27 mouse cellular contexts compared by ENCODE assay signal in the genomic region with DNA sequence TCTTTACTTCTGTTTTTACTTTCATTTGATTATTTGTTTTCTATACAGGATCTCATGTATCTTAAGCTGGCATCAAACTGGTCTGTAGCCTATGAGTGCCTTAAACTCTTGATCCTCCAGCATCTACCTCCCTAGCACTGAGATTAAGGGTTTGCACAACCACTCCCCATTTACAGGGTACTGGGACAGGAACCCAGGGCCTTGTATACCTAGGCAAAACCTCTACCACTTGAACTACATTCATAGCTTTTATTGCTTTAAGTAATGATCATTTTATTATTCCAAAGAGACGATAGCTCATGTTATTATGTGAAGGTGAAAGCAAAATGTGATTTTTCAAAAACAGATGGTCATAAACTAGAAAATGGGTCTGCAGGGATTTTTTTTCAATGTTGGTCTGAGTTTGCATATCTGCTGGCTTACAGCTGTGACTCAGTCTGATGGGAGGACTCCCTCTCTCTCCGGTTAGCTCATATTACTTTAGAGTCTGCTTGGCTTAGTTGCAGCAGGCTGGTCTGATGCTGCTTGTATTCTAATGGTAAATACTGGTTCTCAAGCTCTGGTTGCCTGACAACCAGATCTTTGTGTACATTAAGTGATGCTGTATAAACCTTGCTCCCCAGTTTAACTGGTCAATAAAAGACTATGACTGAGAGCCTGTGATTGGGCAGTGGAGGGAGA.
A peak's percentile ranks its signal among the peaks of the same experiment; 100 is the strongest.
DNase-seq lines count a peak whose midpoint lies in the region; ATAC-seq lines count a peak whose summit lies in the region.
"Had no signal": no experiment of that assay in that cellular context is flagged by ENCODE, and none has a peak within 500 bp of the region (broad histone marks: within the 10 kb centered on the region; RNA-seq: fewer than 3 reads in every experiment).

No protein-coding gene starts in this region.

- intact Hi-C loops in left cerebral cortex, postnatal 4 days (cut with DNase I) = no loop called here

- no peaks in the 10 kb centered on the region for H3K9me3 ChIP-seq in limb, embryonic 11.5 days (ENCODE audit: control insufficient read depth, low read length)
- no peaks in the 10 kb centered on the region for H3K9me3 ChIP-seq in limb, embryonic 10.5 days (replicated peaks)
- no peaks in the 10 kb centered on the region for H3K9me3 ChIP-seq in limb, embryonic 12.5 days
- H3K9me3 ChIP-seq in limb, embryonic 15.5 days = no peaks in the 10 kb centered on the region
- H3K9me3 ChIP-seq in forebrain, embryonic 15.5 days = no peaks in the 10 kb centered on the region
- H3K9me3 ChIP-seq: embryonic facial prominence, embryonic 10.5 days; embryonic facial prominence, embryonic 13.5 days; forebrain, embryonic 12.5 days; heart, embryonic 15.5 days; hindbrain, embryonic 10.5 days; hindbrain, embryonic 13.5 days had no signal

- H3K36me3 ChIP-seq in limb, embryonic 11.5 days (ENCODE audit: control insufficient read depth, insufficient read depth, low read length) = no peaks in the 10 kb centered on the region
- no peaks in the 10 kb centered on the region for H3K36me3 ChIP-seq in limb, embryonic 10.5 days
- no peaks in the 10 kb centered on the region for H3K36me3 ChIP-seq in limb, embryonic 12.5 days
- no peaks in the 10 kb centered on the region for H3K36me3 ChIP-seq in limb, embryonic 15.5 days
- no peaks in the 10 kb centered on the region for H3K36me3 ChIP-seq in forebrain, embryonic 15.5 days
- H3K36me3 ChIP-seq: embryonic facial prominence, embryonic 10.5 days; embryonic facial prominence, embryonic 13.5 days; forebrain, embryonic 12.5 days; heart, embryonic 12.5 days; heart, embryonic 15.5 days; hindbrain, embryonic 10.5 days; hindbrain, embryonic 13.5 days had no signal

- no peak overlapping the region for H3K9ac ChIP-seq in limb, embryonic 11.5 days (ENCODE audit: low read length)
- no peak overlapping the region for H3K9ac ChIP-seq in limb, embryonic 12.5 days (replicated peaks)
- H3K9ac ChIP-seq in limb, embryonic 15.5 days = no peak overlapping the region
- H3K9ac ChIP-seq in forebrain, embryonic 15.5 days (replicated peaks) = no peak overlapping the region
- H3K9ac ChIP-seq: embryonic facial prominence, embryonic 13.5 days; forebrain, embryonic 12.5 days; heart, embryonic 12.5 days; heart, embryonic 15.5 days; hindbrain, embryonic 13.5 days had no signal

- ATAC-seq in limb, embryonic 11.5 days (ENCODE audit: insufficient number of reproducible peaks, low FRiP score, low TSS enrichment, low read depth) = peak; percentile 67
- ATAC-seq in limb, embryonic 12.5 days (ENCODE audit: insufficient number of reproducible peaks, insufficient read depth, low FRiP score, low TSS enrichment, low read depth) = peak; percentile 85
- ATAC-seq in limb, embryonic 15.5 days (ENCODE audit: insufficient number of reproducible peaks, low FRiP score, low TSS enrichment, low read depth) = peak; percentile 44
- no peak for ATAC-seq in forebrain, embryonic 15.5 days (replicated peaks)
- ATAC-seq: CD4-positive, CD25-positive, alpha-beta regulatory T cell, adult 4 months; forebrain, embryonic 16.5 days; hindbrain, embryonic 16.5 days had no signal

- H3K27ac ChIP-seq in limb, embryonic 11.5 days (replicated peaks; ENCODE audit: low read depth, low read length) = no peak overlapping the region
- H3K27ac ChIP-seq in limb, embryonic 10.5 days = no peak overlapping the region
- 0 out of 2 replicates have a peak overlapping the region, but pooled peaks have one; percentile 13 for H3K27ac ChIP-seq in limb, embryonic 12.5 days
- H3K27ac ChIP-seq in limb, embryonic 15.5 days = no peak overlapping the region
- H3K27ac ChIP-seq in forebrain, embryonic 15.5 days (replicated peaks) = no peak overlapping the region
- H3K27ac ChIP-seq: embryonic facial prominence, embryonic 10.5 days; embryonic facial prominence, embryonic 13.5 days; forebrain, embryonic 12.5 days; heart, embryonic 15.5 days; hindbrain, embryonic 10.5 days; hindbrain, embryonic 13.5 days had no signal

- H3K4me2 ChIP-seq in limb, embryonic 11.5 days (ENCODE audit: low read depth, severe bottlenecking) = no peak overlapping the region
- no peak overlapping the region for H3K4me2 ChIP-seq in limb, embryonic 12.5 days
- H3K4me2 ChIP-seq in limb, embryonic 15.5 days = no peak overlapping the region
- no peak overlapping the region for H3K4me2 ChIP-seq in forebrain, embryonic 15.5 days (replicated peaks)
- H3K4me2 ChIP-seq: embryonic facial prominence, embryonic 13.5 days; forebrain, embryonic 12.5 days; heart, embryonic 12.5 days; heart, embryonic 15.5 days; hindbrain, embryonic 13.5 days had no signal

- no peaks in the 10 kb centered on the region for H3K4me1 ChIP-seq in limb, embryonic 11.5 days (ENCODE audit: control insufficient read depth, insufficient read depth, low read length)
- no peaks in the 10 kb centered on the region for H3K4me1 ChIP-seq in limb, embryonic 10.5 days
- no peaks in the 10 kb centered on the region; the same call in 1 of the 2 replicates for H3K4me1 ChIP-seq in limb, embryonic 12.5 days (replicated peaks)
- H3K4me1 ChIP-seq in limb, embryonic 15.5 days = no peaks in the 10 kb centered on the region
- no peaks in the 10 kb centered on the region for H3K4me1 ChIP-seq in forebrain, embryonic 15.5 days
- H3K4me1 ChIP-seq: embryonic facial prominence, embryonic 10.5 days; embryonic facial prominence, embryonic 13.5 days; forebrain, embryonic 12.5 days; heart, embryonic 12.5 days; heart, embryonic 15.5 days; hindbrain, embryonic 10.5 days had no signal

- H3K27me3 ChIP-seq in limb, embryonic 11.5 days (ENCODE audit: control insufficient read depth, insufficient read depth, low read length) = no peaks in the 10 kb centered on the region
- H3K27me3 ChIP-seq in limb, embryonic 10.5 days (ENCODE audit: low read depth, poor library complexity, severe bottlenecking) = no peaks in the 10 kb centered on the region
- H3K27me3 ChIP-seq in limb, embryonic 12.5 days = no peaks in the 10 kb centered on the region
- H3K27me3 ChIP-seq in limb, embryonic 15.5 days = no peaks in the 10 kb centered on the region
- no peaks in the 10 kb centered on the region for H3K27me3 ChIP-seq in forebrain, embryonic 15.5 days
- H3K27me3 ChIP-seq: embryonic facial prominence, embryonic 13.5 days; forebrain, embryonic 12.5 days; heart, embryonic 12.5 days; heart, embryonic 15.5 days; hindbrain, embryonic 13.5 days had no signal

- DNase-seq in limb, embryonic 11.5 days (ENCODE audit: low spot score) = no peak
- DNase-seq in limb, embryonic 10.5 days (ENCODE audit: low spot score) = no peak
- no peak for DNase-seq in left cerebral cortex, postnatal 4 days
- DNase-seq: adrenal gland, adult 2 months; adrenal gland, postnatal 14 days; cerebellum, adult 11-12 months; cerebellum, adult 8-10 months; cerebellum, postnatal 36 days; embryo, embryonic 11 days; gastrocnemius, postnatal 25 days; heart, adult 18-20 months; heart, postnatal 10 days; heart, postnatal 36 days had no signal

- WGBS in limb, embryonic 11.5 days = 63% methylated on average over 2 of the region's 2 CpGs
- 82% methylated on average over 2 of the region's 2 CpGs for WGBS in limb, embryonic 10.5 days
- WGBS in limb, embryonic 12.5 days = 43% methylated on average over 2 of the region's 2 CpGs
- WGBS in limb, embryonic 15.5 days = 33% methylated on average over 2 of the region's 2 CpGs
- WGBS in forebrain, embryonic 15.5 days = 75% methylated on average over 2 of the region's 2 CpGs

- no peak overlapping the region for H3K4me3 ChIP-seq in limb, embryonic 11.5 days (ENCODE audit: low read depth, low read length)
- H3K4me3 ChIP-seq in limb, embryonic 10.5 days = no peak overlapping the region
- H3K4me3 ChIP-seq in limb, embryonic 12.5 days (replicated peaks) = no peak overlapping the region
- H3K4me3 ChIP-seq in limb, embryonic 15.5 days = no peak overlapping the region
- H3K4me3 ChIP-seq in forebrain, embryonic 15.5 days = no peak overlapping the region
- H3K4me3 ChIP-seq: embryonic facial prominence, embryonic 10.5 days; embryonic facial prominence, embryonic 13.5 days; erythroblast, embryonic 14.5 days; forebrain, embryonic 12.5 days; heart, embryonic 12.5 days; heart, embryonic 15.5 days; hindbrain, embryonic 10.5 days; hindbrain, embryonic 13.5 days had no signal
